Mouse (Mus musculus) neutrophil, adult 5-6 weeks (primary cell): ENCODE data around the gene Gm8267. TPM values are rescaled to one million over a fixed set of nuclear protein-coding genes. Genes with fewer than 3 reads are reported as not detected.
"Not testable (repeated sequence)": the region's sequence is repeated elsewhere in the genome, so short reads cannot be mapped to it uniquely, and the experiment has no call there.

Experiments used
- ATAC-seq: fragments of 151-379, 151-347 bp; 2 replicates; pipeline ENCODE4 v1.8.0; 2017; ENCODE audit warnings: mild to moderate bottlenecking, moderate TSS enrichment; ENCODE audit not compliant: insufficient number of reproducible peaks, poor library complexity, low FRiP score, severe bottlenecking; ENCODE audit errors: extremely low read depth
- total RNA-seq: library from RNA; stranded (forward); fragments of 200-1000 nt; gene quantifications from 2 replicates; pipeline ENCODE4 v1.2.3, GENCODE M21; 2017

The Gm8267 gene
- not detected in 2 replicates for total RNA-seq

DNA sequence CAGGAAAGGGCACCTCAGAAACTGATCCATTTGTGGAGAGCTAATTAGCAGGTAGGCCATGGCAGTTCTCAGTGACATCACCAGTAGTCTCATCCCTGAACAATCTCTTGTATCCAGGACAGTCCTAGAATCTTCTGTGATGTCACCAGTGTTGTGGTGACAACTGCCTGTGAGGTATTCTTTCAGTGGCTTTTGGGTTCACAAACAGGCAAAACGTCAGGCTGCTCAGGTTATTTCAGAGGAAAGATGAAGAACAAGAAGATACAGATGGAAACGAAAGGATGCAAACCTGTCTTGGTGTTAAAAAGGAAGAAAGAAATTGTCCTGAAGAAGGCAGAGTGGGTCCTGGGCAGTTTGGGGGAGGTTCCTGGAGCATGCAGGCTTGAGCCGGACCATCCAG is at the start of gene Gm8267:
Gm8267 (minus strand) TSS at position 101 of the 400 bp plus-strand sequence.
- no peak for ATAC-seq

GRCm38 (mm10) chr14:44789537-44790382 is 39.6 kb upstream of the Gm8267 start:
- ATAC-seq: not testable (repeated sequence)

GRCm38 (mm10) chr14:44742789-44743188 is 7.4 kb downstream of the Gm8267 start:
- ATAC-seq: not testable (repeated sequence)

DNA sequence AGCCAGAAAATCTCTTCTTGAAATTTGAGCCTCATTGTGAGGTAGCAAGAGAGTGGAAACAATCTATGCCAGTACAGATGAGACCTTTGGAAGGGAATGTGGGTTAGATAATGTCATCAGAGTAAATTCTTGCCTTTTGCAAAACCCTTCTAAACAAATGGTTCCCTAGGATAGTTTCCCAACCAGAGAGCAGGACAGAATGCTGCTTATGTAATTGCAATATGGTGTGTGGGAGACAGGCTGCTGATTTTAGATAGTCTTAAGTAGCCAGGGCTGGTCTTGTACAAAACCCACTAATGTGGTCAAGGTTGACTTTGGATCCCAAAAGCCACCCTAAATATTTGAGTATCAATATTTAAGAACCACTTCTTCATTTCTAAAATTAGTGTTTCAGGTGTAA is 19.4 kb downstream of the Gm8267 start:
- ATAC-seq: not testable (repeated sequence)

DNA sequence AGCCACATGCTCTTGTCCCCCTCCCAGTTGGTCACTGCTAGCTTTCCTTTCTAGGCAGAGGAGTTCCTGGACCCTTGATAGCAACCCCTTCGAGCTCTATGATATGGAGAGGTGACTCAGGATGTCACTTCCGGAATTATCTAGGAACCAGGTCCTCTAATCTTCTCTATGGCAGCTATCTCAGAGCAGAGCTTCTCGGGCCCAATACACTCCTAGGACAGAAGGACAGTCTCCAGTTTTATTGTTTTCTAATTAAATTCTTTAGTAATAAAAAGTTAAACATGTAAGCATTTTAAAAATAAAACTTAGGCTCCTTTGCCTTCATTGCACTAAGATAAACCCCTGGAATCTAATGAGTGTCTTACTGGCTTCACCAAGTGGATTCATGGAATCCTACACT is 43.8 kb downstream of the Gm8267 start, which contains the start of gene Gm8257:
Gm8257 (minus strand) TSS at position 101 of the 400 bp plus-strand sequence.
- not testable (repeated sequence) for ATAC-seq

Other genes with a start within 250 kb of the Gm8267 start
- not detected in 2 replicates for gene Gm17093, start 232.1 kb downstream of the Gm8267 start, total RNA-seq
- gene Gm8247, start 167.2 kb downstream of the Gm8267 start, total RNA-seq: not detected in 2 replicates
- not detected in 2 replicates for gene Gm5624, start 122.4 kb downstream of the Gm8267 start, total RNA-seq
- gene Gm8257, start 43.9 kb downstream of the Gm8267 start, total RNA-seq: not detected in 2 replicates
- gene Ptgdr, start 109.0 kb upstream of the Gm8267 start, total RNA-seq: 0.37 TPM in 1 of 2 replicates, not detected in the other
- 9.8 and 12.2 TPM in 2 replicates for gene Ptger2, start 237.9 kb upstream of the Gm8267 start, total RNA-seq